ENCODE assay signal across 14 mouse cellular contexts in the genomic region with DNA sequence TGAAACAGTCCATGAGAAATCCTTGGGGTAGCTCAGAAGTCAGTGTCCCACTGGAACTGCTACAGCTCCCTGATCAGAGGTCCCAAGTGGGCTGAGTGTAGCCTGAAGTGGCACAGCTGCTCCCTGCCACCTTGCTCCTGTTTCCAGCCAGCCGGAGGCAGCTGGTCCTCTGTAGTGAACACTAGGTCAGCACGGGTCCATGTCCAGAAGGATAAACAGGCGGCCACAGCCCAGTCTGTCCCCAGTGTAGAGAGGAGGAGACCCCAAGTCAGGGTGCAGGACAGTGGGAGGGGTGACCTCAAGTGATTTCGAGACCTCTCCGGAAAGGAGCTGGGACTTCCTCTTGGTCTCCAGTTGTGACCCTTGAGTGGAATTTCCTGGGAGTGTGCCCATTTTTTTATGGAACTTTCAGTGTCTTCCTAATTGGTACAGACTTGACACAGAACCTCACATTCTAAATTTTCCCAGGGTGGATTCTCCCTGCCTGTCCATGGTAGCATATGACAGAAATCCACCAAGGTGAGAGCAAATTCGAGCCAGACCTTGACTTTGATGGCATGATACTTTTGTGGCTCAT. TPM values are rescaled to one million over a fixed set of nuclear protein-coding genes. Genes with fewer than 3 reads are reported as not detected.
A peak's percentile ranks its signal among the peaks of the same experiment; 100 is the strongest.
DNase-seq lines count a peak whose midpoint lies in the region; TF ChIP-seq lines count a peak whose summit lies in the region.
"Had no signal": no experiment of that assay in that cellular context is flagged by ENCODE, and none has a peak within 500 bp of the region (broad histone marks: within the 10 kb centered on the region; RNA-seq: fewer than 3 reads in every experiment).

No protein-coding gene starts in this region.

- 44% methylated on average over 6 of the region's 6 CpGs for WGBS in cerebellum, adult 2 months
- 42% methylated on average over 6 of the region's 6 CpGs for WGBS in lung, adult 2 months

- no peaks in the 10 kb centered on the region for H3K27me3 ChIP-seq in cerebellum, adult 2 months (ENCODE audit: control insufficient read depth, insufficient read depth, low read length)
- H3K27me3 ChIP-seq: embryonic facial prominence, embryonic 15.5 days; hindbrain, embryonic 12.5 days; limb, embryonic 15.5 days; neural tube, embryonic 13.5 days had no signal

- no peak for TF ChIP-seq CTCF in cerebellum, adult 2 months (IDR thresholded peaks at IDR 0.05; ENCODE audit: borderline replicate concordance, insufficient read depth, low read depth, low read length)
- no peak for TF ChIP-seq CTCF in lung, adult 2 months (IDR thresholded peaks at IDR 0.05; ENCODE audit: insufficient read depth, low read length)

- no peak for TF ChIP-seq POLR2A in cerebellum, adult 2 months (IDR thresholded peaks at IDR 0.05; ENCODE audit: borderline replicate concordance, insufficient read depth, low read length)
- TF ChIP-seq POLR2A in lung, adult 2 months (IDR thresholded peaks at IDR 0.05; ENCODE audit: borderline replicate concordance, extremely low read depth, low read depth, low read length): no peak

- peaks cover 47% of the 10 kb centered on the region for H3K4me1 ChIP-seq in cerebellum, adult 2 months (ENCODE audit: control insufficient read depth, insufficient read depth, low read length)
- H3K4me1 ChIP-seq in lung, adult 2 months (ENCODE audit: control insufficient read depth, insufficient read depth, low read length): peaks cover 16% of the 10 kb centered on the region

- H3K27ac ChIP-seq in cerebellum, adult 2 months (ENCODE audit: insufficient read depth, low read length): peak overlapping the region; percentile 5; the same call in 1 of the 2 replicates
- H3K27ac ChIP-seq: embryonic facial prominence, embryonic 15.5 days; hindbrain, embryonic 12.5 days; limb, embryonic 15.5 days had no signal

- no peak for DNase-seq in cerebellum, adult 2 months
- no peak for DNase-seq in cerebellum, postnatal 10 days
- peak; percentile 74 to 81 for DNase-seq in lung, adult 18-20 months
- no peak for DNase-seq in lung, adult 2 months
- peak; percentile 86 for DNase-seq in kidney, postnatal 14 days
- DNase-seq in lung, postnatal 36 days: peak; percentile 90
- no peak for DNase-seq in urinary bladder, postnatal 36 days (ENCODE audit: low spot score in 2 of 2)
- no peak for DNase-seq in thymus, postnatal 4 days
- DNase-seq: cerebellum, adult 9-10 months; gastrocnemius, postnatal 14 days had no signal

- H3K4me3 ChIP-seq in cerebellum, adult 2 months (replicated peaks; ENCODE audit: insufficient read depth, low read depth, low read length): no peak overlapping the region
- no peak overlapping the region for H3K4me3 ChIP-seq in lung, adult 2 months (replicated peaks; ENCODE audit: extremely low read depth, low read depth, low read length)
- H3K4me3 ChIP-seq: embryonic facial prominence, embryonic 15.5 days; hindbrain, embryonic 12.5 days; limb, embryonic 15.5 days; neural tube, embryonic 13.5 days had no signal

RNA-seq across cellular contexts. Expression of a gene that starts 16.0 kb away (rescaled TPM):
- polyA plus RNA-seq in cerebellum, adult 2 months (2012; rRNA removed): 273 and 275 TPM in 2 replicates
- polyA plus RNA-seq in lung, adult 2 months (2012; rRNA removed): 55.3 and 77.9 TPM in 2 replicates

Comparison
In these comparisons a context has a peak if more than half of its experiments do, and no peak if none do; other contexts are left out.
1. DNase-seq: peak in lung, adult 18-20 months (2 of 2), kidney, postnatal 14 days (single experiment) and lung, postnatal 36 days (single experiment); none in cerebellum, adult 2 months (0 of 2), cerebellum, postnatal 10 days (0 of 2), lung, adult 2 months (single experiment), urinary bladder, postnatal 36 days (0 of 2) and thymus, postnatal 4 days (single experiment).